Mouse (Mus musculus) bone marrow macrophage, adult 2 months (primary cell): ENCODE data around the gene Gabbr2. TPM values are rescaled to one million over a fixed set of nuclear protein-coding genes. Genes with fewer than 3 reads are reported as not detected.

ENCODE experiments used
- H3K27ac ChIP-seq: 2 replicates; pipeline ENCODE4 v1.5.1; 2012; ENCODE audit warnings: low read depth, low read length; ENCODE audit not compliant: insufficient read depth
- H3K4me1 ChIP-seq: 2 replicates; pipeline ENCODE4 v1.6.1; 2012; ENCODE audit warnings: low read length; ENCODE audit not compliant: control insufficient read depth, insufficient read depth
- H3K4me3 ChIP-seq: 2 replicates; pipeline ENCODE4 v1.5.1; 2012; ENCODE audit warnings: mild to moderate bottlenecking, low read length, moderate library complexity; ENCODE audit not compliant: insufficient read depth
- CTCF ChIP-seq: IDR thresholded peaks from 2 replicates; pipeline ENCODE4 v1.5.1; 2012; ENCODE audit warnings: low read depth, mild to moderate bottlenecking, low read length, moderate library complexity
- POLR2A ChIP-seq: IDR thresholded peaks from 2 replicates; pipeline ENCODE4 v1.6.1; 2012; ENCODE audit warnings: mild to moderate bottlenecking, low read depth, low read length, borderline replicate concordance
- polyA plus RNA-seq: library from polyadenylated mRNA; stranded (reverse); fragments of >200 nt; gene quantifications from 2 replicates; pipeline ENCODE4 v1.2.4, GENCODE M21; 2012; ENCODE audit not compliant: missing spikeins, insufficient read depth, insufficient read length

Gabbr2 gene
- polyA plus RNA-seq, 1 experiment, result 0.74 TPM

GRCm38 (mm10) chr4:46870157-46870556, 121.5 kb downstream of the Gabbr2 start:
- no peak for TF ChIP-seq CTCF
- no peak for TF ChIP-seq POLR2A
- H3K27ac ChIP-seq, result no peak overlapping the region

GRCm38 (mm10) chr4:46869380-46869779, 122.3 kb downstream of the Gabbr2 start:
- TF ChIP-seq CTCF, result no peak
- TF ChIP-seq POLR2A, result no peak
- Histone ChIP-seq H3K4me1 (peaks cover 16% of the 10 kb centered on the region), H3K4me3 (no peak overlapping the region), H3K27ac (no peak overlapping the region)

More at GRCm38 (mm10) chr4:46870157-46870556, 121.5 kb downstream of the Gabbr2 start:
- no peak overlapping the region for H3K4me3 ChIP-seq
- H3K4me1 ChIP-seq, result peaks cover 16% of the 10 kb centered on the region

- no peak for TF ChIP-seq POLR2A
- TF ChIP-seq CTCF, result no peak
- H3K4me3 ChIP-seq, result no peak overlapping the region
- peaks cover 16% of the 10 kb centered on the region for H3K4me1 ChIP-seq
- H3K27ac ChIP-seq, result no peak overlapping the region
Observed at GRCm38 (mm10) chr4:46868921-46869320, 122.8 kb downstream of the Gabbr2 start.

GRCm38 (mm10) chr4:46868181-46868580, 123.5 kb downstream of the Gabbr2 start:
- TF ChIP-seq POLR2A, result no peak
- no peak for TF ChIP-seq CTCF
- Histone ChIP-seq H3K4me1 (peaks cover 16% of the 10 kb centered on the region), H3K27ac (no peak overlapping the region), H3K4me3 (no peak overlapping the region)

- H3K27ac ChIP-seq, result no peak overlapping the region
- TF ChIP-seq CTCF (no peak), POLR2A (no peak)
- no peak overlapping the region for H3K4me3 ChIP-seq
- peaks cover 16% of the 10 kb centered on the region for H3K4me1 ChIP-seq
Observed at GRCm38 (mm10) chr4:46867779-46868178, 123.9 kb downstream of the Gabbr2 start.

- Histone ChIP-seq H3K27ac (no peak overlapping the region), H3K4me1 (peaks cover 16% of the 10 kb centered on the region), H3K4me3 (no peak overlapping the region)
- TF ChIP-seq POLR2A, result no peak
- no peak for TF ChIP-seq CTCF
Observed at GRCm38 (mm10) chr4:46866070-46866469, 125.6 kb downstream of the Gabbr2 start.

GRCm38 (mm10) chr4:46863721-46864120, 128.0 kb downstream of the Gabbr2 start:
- H3K4me1 ChIP-seq, result peaks cover 10% of the 10 kb centered on the region
- no peak overlapping the region for H3K27ac ChIP-seq
- TF ChIP-seq CTCF (no peak), POLR2A (no peak)
- no peak overlapping the region for H3K4me3 ChIP-seq

- H3K4me1 ChIP-seq, result peaks cover under 1% of the 10 kb centered on the region
- TF ChIP-seq CTCF (no peak), POLR2A (no peak)
- no peak overlapping the region for H3K27ac ChIP-seq
- no peak overlapping the region for H3K4me3 ChIP-seq
Observed at GRCm38 (mm10) chr4:46862677-46863076, 129.0 kb downstream of the Gabbr2 start.

GRCm38 (mm10) chr4:46860586-46860985, 131.1 kb downstream of the Gabbr2 start:
- no peaks in the 10 kb centered on the region for H3K4me1 ChIP-seq
- no peak for TF ChIP-seq POLR2A
- no peak for TF ChIP-seq CTCF
- no peak overlapping the region for H3K27ac ChIP-seq
- H3K4me3 ChIP-seq, result no peak overlapping the region

- Histone ChIP-seq H3K4me1 (no peaks in the 10 kb centered on the region), H3K27ac (no peak overlapping the region), H3K4me3 (no peak overlapping the region)
- no peak for TF ChIP-seq CTCF
- no peak for TF ChIP-seq POLR2A
Observed at GRCm38 (mm10) chr4:46858899-46859298, 132.8 kb downstream of the Gabbr2 start.

GRCm38 (mm10) chr4:46856145-46856544, 135.5 kb downstream of the Gabbr2 start:
- no peak overlapping the region for H3K4me3 ChIP-seq
- TF ChIP-seq CTCF, result no peak
- TF ChIP-seq POLR2A, result no peak
- H3K27ac ChIP-seq, result no peak overlapping the region
- no peaks in the 10 kb centered on the region for H3K4me1 ChIP-seq
